Mouse (Mus musculus): ENCODE data around the gene Glcci1. TPM values are rescaled to one million over a fixed set of nuclear protein-coding genes. Genes with fewer than 3 reads are reported as not detected.

Glcci1 gene
- polyA plus RNA-seq, 1 experiment from 2014 or later: 10.9 TPM

DNA sequence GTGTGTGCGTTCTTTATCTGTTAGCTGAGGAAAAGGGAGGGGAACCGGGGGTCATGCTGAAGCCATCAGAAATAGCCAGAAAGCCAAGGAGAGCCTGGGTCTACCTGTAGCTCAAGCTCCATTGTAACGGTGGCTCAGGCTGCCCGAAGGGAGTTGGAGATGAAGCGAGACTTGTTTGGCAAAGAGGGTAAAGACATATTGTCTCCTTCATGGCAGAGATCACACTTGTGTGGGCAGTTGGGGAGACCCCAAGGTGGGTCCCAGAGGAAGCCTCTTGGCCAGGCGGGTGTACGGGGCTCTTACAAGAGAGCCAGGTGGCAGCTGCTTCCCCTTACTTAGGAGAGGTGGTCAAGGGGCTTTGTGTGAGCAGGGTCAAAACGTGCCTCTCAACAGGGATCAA lies 118.8 kb downstream of the Glcci1 start:
- H3K36me3 ChIP-seq (ENCODE audit: control insufficient read depth, insufficient read depth, low read length): no peaks in the 10 kb centered on the region
- no peaks in the 10 kb centered on the region for H3K4me1 ChIP-seq (ENCODE audit: control insufficient read depth, insufficient read depth, low read length)
- WGBS: 88% methylated on average over 8 of the region's 8 CpGs
- no peak for ATAC-seq (ENCODE audit: insufficient number of reproducible peaks, insufficient read depth, low FRiP score, low read depth)
- no peaks in the 10 kb centered on the region for H3K27me3 ChIP-seq (ENCODE audit: control insufficient read depth, insufficient read depth, low read length)
- H3K4me2 ChIP-seq (replicated peaks; ENCODE audit: low read depth, low read length): no peak overlapping the region
- no peak overlapping the region for H3K9ac ChIP-seq (replicated peaks; ENCODE audit: low read depth, low read length)
- no peak overlapping the region for H3K27ac ChIP-seq (ENCODE audit: low read length)
- no peaks in the 10 kb centered on the region for H3K9me3 ChIP-seq (ENCODE audit: control insufficient read depth, low read depth, low read length)
- H3K4me3 ChIP-seq (ENCODE audit: low read depth, low read length): no peak overlapping the region

DNA sequence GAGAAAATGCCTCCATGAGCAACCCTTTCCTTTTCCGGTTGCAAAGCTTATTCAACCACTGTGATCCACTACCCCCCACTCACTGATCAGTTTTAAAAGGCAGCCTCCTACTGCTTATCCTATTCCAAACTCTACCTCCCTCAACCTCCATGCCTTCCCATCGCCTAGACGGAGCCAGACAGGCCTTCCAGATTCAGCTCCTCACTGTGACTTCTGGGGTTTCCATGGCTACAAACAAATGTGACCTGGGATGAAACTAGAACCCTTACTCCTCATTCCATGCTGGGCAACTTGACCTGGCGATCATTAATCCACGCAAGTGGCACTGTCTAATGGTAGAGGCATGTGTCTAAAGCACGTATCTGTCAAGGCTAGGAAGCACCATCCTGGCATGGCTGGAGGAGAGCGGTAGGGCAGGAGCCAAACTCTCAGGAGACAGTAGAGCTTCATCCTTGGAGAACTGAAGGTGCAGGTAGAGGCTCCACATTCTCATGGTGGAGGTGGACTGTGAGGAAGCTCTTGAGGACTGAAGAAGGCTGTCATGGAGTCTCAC lies 119.4 kb downstream of the Glcci1 start:
- no peaks in the 10 kb centered on the region for H3K36me3 ChIP-seq (ENCODE audit: control insufficient read depth, insufficient read depth, low read length)
- no peaks in the 10 kb centered on the region for H3K9me3 ChIP-seq (ENCODE audit: control insufficient read depth, low read depth, low read length)
- H3K27me3 ChIP-seq (ENCODE audit: control insufficient read depth, insufficient read depth, low read length): no peaks in the 10 kb centered on the region
- no peak overlapping the region for H3K4me2 ChIP-seq (replicated peaks; ENCODE audit: low read depth, low read length)
- no peaks in the 10 kb centered on the region for H3K4me1 ChIP-seq (ENCODE audit: control insufficient read depth, insufficient read depth, low read length)
- no peak overlapping the region for H3K27ac ChIP-seq (ENCODE audit: low read length)
- no peak overlapping the region for H3K4me3 ChIP-seq (ENCODE audit: low read depth, low read length)
- no peak for ATAC-seq (ENCODE audit: insufficient number of reproducible peaks, insufficient read depth, low FRiP score, low read depth)
- WGBS: 73% methylated on average over 7 of the region's 7 CpGs
- H3K9ac ChIP-seq (replicated peaks; ENCODE audit: low read depth, low read length): no peak overlapping the region

DNA sequence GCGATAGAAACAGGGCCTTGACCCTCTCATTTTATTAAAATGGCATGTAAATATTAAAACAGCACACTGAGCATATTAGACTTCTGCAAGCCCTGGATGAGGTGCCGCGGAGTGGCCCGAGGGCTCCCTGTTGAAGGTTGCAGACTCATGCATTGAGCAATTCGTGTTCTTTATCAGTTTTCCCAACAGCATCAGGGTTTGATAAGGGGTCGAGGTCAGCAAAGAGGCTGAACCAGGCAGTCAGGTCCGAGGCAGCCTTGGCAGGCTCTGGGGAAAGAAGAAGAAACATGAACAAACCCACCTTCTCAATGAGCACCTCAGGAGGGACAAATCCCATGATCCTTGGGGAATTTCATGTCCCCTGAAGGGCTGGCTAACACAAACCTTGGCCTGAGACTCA lies 121.1 kb downstream of the Glcci1 start:
- no peaks in the 10 kb centered on the region for H3K36me3 ChIP-seq (ENCODE audit: control insufficient read depth, insufficient read depth, low read length)

DNA sequence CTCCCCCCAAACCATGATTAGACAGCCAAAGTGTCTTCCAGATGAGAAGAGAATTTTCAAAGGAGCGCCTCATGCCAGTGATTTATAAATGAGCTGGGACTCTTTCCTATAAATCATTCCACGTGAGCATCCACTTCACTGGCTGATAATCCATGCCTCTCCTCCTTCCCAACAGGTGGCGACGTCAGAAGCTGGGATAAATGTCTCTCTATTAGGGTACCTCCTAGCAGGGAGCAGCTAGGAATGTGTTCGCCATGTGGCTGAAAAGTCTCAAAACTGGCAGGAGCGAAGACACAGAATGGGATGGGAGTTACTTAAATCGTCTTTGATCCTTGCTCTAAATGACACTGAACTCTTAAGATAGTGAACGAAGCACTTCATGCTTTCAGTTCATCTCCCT lies 122.0 kb downstream of the Glcci1 start:
- H3K9me3 ChIP-seq (ENCODE audit: control insufficient read depth, low read depth, low read length): no peaks in the 10 kb centered on the region
- H3K27me3 ChIP-seq (ENCODE audit: control insufficient read depth, insufficient read depth, low read length): no peaks in the 10 kb centered on the region
- H3K4me2 ChIP-seq (replicated peaks; ENCODE audit: low read depth, low read length): no peak overlapping the region
- no peak overlapping the region for H3K27ac ChIP-seq (ENCODE audit: low read length)
- no peak overlapping the region for H3K9ac ChIP-seq (replicated peaks; ENCODE audit: low read depth, low read length)
- H3K4me3 ChIP-seq (ENCODE audit: low read depth, low read length): no peak overlapping the region
- no peak for ATAC-seq (ENCODE audit: insufficient number of reproducible peaks, insufficient read depth, low FRiP score, low read depth)
- H3K36me3 ChIP-seq (ENCODE audit: control insufficient read depth, insufficient read depth, low read length): no peaks in the 10 kb centered on the region
- H3K4me1 ChIP-seq (ENCODE audit: control insufficient read depth, insufficient read depth, low read length): no peaks in the 10 kb centered on the region
- WGBS: 75% methylated on average over 8 of the region's 8 CpGs

More for the DNA sequence above, 121.1 kb downstream of the Glcci1 start:
- WGBS: 74% methylated on average over 7 of the region's 7 CpGs
- ATAC-seq (ENCODE audit: insufficient number of reproducible peaks, insufficient read depth, low FRiP score, low read depth): no peak
- no peaks in the 10 kb centered on the region for H3K9me3 ChIP-seq (ENCODE audit: control insufficient read depth, low read depth, low read length)
- no peaks in the 10 kb centered on the region for H3K27me3 ChIP-seq (ENCODE audit: control insufficient read depth, insufficient read depth, low read length)
- H3K9ac ChIP-seq (replicated peaks; ENCODE audit: low read depth, low read length): no peak overlapping the region
- H3K4me2 ChIP-seq (replicated peaks; ENCODE audit: low read depth, low read length): no peak overlapping the region
- no peak overlapping the region for H3K4me3 ChIP-seq (ENCODE audit: low read depth, low read length)
- no peak overlapping the region for H3K27ac ChIP-seq (ENCODE audit: low read length)
- H3K4me1 ChIP-seq (ENCODE audit: control insufficient read depth, insufficient read depth, low read length): no peaks in the 10 kb centered on the region

DNA sequence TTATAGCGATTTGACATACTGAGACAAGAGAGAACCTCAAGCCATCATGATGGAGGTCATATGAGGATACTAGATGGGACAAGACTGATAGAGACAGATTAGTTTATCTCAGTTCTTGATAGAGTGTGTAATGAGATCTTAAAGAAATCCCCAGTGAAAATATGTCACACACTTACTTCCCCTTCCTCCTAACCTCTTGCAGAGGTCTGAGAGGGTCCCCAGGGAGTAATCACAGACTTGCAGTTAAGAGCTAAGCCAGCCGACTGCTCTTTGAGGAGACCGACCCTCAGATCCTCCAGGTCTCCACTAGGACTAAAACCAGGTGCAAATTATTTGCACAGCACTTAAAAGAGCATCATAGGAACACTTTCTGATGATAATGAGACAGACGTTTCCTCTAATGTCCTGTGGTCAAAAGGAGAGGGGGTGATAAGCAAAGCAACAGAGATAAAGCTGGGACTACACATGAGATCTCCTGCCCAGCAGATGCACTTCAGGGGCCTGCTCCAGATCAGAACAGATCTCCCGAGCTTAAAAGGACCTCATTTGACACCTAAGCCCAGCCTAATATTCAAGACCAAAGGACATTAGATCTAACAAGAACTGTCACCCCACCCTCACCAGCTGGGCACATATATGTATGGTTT lies 122.7 kb downstream of the Glcci1 start:
- no peak overlapping the region for H3K27ac ChIP-seq (ENCODE audit: low read length)
- ATAC-seq (ENCODE audit: insufficient number of reproducible peaks, insufficient read depth, low FRiP score, low read depth): no peak

DNA sequence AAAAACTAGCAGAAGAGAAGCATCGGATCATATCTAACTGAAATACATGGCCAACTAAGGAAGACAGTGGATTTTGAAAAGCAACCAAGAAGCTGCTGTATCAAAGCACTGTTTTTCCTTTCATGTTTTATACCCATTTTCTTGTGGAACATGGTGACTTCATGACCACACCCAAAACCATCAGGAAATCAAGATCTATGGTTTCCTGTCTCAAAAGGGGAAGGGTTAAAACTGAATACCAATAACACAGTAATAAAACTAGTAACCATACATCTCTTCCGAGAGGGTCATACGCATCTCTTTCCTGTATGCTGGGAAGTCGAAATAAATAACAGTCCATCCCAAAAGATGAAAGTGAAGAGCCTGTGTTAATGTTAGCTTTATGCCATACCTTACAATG lies 123.3 kb downstream of the Glcci1 start:
- ATAC-seq (ENCODE audit: insufficient number of reproducible peaks, insufficient read depth, low FRiP score, low read depth): no peak
- 94% methylated on average over 4 of the region's 4 CpGs for WGBS

More for the DNA sequence above, 122.7 kb downstream of the Glcci1 start:
- no peaks in the 10 kb centered on the region for H3K9me3 ChIP-seq (ENCODE audit: control insufficient read depth, low read depth, low read length)
- no peaks in the 10 kb centered on the region for H3K36me3 ChIP-seq (ENCODE audit: control insufficient read depth, insufficient read depth, low read length)
- no peak overlapping the region for H3K9ac ChIP-seq (replicated peaks; ENCODE audit: low read depth, low read length)
- no peak overlapping the region for H3K4me3 ChIP-seq (ENCODE audit: low read depth, low read length)
- no peaks in the 10 kb centered on the region for H3K27me3 ChIP-seq (ENCODE audit: control insufficient read depth, insufficient read depth, low read length)
- no peak overlapping the region for H3K4me2 ChIP-seq (replicated peaks; ENCODE audit: low read depth, low read length)
- H3K4me1 ChIP-seq (ENCODE audit: control insufficient read depth, insufficient read depth, low read length): no peaks in the 10 kb centered on the region
- WGBS: 71% methylated on average over 5 of the region's 5 CpGs

DNA sequence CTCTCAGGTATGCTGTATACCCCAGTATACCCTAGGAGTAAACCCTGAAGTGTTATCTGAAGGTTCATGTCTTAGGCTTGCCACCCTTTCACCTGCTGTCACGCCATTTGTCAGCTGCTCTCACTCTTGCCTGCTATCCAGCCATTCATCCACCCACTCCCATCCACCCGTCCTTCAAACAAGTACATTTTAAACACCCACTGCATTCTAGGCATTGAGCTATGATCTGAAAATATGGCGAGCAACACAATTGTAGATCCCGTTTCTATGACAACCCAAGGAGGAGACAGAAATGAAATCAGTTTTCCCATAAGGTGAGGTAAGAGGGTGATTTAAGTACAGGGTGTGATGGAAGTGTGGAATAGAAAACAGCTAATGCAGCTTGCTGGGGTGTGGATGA lies 128.7 kb downstream of the Glcci1 start:
- Histone ChIP-seq H3K4me3 (ENCODE audit: low read depth, low read length) (no peak overlapping the region), H3K27me3 (ENCODE audit: control insufficient read depth, insufficient read depth, low read length) (no peaks in the 10 kb centered on the region), H3K4me2 (replicated peaks; ENCODE audit: low read depth, low read length) (no peak overlapping the region), H3K4me1 (ENCODE audit: control insufficient read depth, insufficient read depth, low read length) (no peaks in the 10 kb centered on the region), H3K27ac (ENCODE audit: low read length) (no peak overlapping the region), H3K36me3 (ENCODE audit: control insufficient read depth, insufficient read depth, low read length) (no peaks in the 10 kb centered on the region), H3K9ac (replicated peaks; ENCODE audit: low read depth, low read length) (no peak overlapping the region), H3K9me3 (ENCODE audit: control insufficient read depth, low read depth, low read length) (no peaks in the 10 kb centered on the region)
- no peak for ATAC-seq (ENCODE audit: insufficient number of reproducible peaks, insufficient read depth, low FRiP score, low read depth)
- 86% methylated on average over 4 of the region's 4 CpGs for WGBS

More for the DNA sequence above, 123.3 kb downstream of the Glcci1 start:
- H3K4me3 ChIP-seq (ENCODE audit: low read depth, low read length): no peak overlapping the region
- no peak overlapping the region for H3K27ac ChIP-seq (ENCODE audit: low read length)
- no peak overlapping the region for H3K9ac ChIP-seq (replicated peaks; ENCODE audit: low read depth, low read length)
- H3K4me2 ChIP-seq (replicated peaks; ENCODE audit: low read depth, low read length): no peak overlapping the region
- H3K36me3 ChIP-seq (ENCODE audit: control insufficient read depth, insufficient read depth, low read length): no peaks in the 10 kb centered on the region
- no peaks in the 10 kb centered on the region for H3K27me3 ChIP-seq (ENCODE audit: control insufficient read depth, insufficient read depth, low read length)
- H3K9me3 ChIP-seq (ENCODE audit: control insufficient read depth, low read depth, low read length): no peaks in the 10 kb centered on the region
- H3K4me1 ChIP-seq (ENCODE audit: control insufficient read depth, insufficient read depth, low read length): no peaks in the 10 kb centered on the region

DNA sequence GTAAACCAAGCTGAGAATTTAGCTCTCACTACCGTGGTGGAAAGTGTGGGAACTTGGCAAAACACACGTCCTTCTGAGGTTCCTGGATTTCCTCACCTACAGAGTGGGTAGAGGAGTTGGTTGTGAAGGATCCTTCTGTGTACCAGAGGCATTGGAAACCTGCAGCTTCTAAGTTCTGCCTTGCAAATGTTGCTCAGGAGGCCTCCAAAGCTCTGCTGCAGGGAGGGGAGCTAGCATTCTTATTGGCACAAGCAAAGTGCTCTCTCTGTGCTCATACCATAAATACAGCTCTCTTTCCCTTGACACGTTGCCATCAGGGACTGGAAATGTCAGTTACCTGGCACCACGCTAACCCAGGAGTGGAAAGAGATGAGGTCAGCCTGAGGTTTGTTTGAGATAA lies 129.5 kb downstream of the Glcci1 start:
- Histone ChIP-seq H3K9ac (replicated peaks; ENCODE audit: low read depth, low read length) (no peak overlapping the region), H3K36me3 (ENCODE audit: control insufficient read depth, insufficient read depth, low read length) (no peaks in the 10 kb centered on the region), H3K27me3 (ENCODE audit: control insufficient read depth, insufficient read depth, low read length) (no peaks in the 10 kb centered on the region), H3K4me1 (ENCODE audit: control insufficient read depth, insufficient read depth, low read length) (no peaks in the 10 kb centered on the region), H3K27ac (ENCODE audit: low read length) (no peak overlapping the region), H3K4me3 (ENCODE audit: low read depth, low read length) (no peak overlapping the region), H3K4me2 (replicated peaks; ENCODE audit: low read depth, low read length) (no peak overlapping the region), H3K9me3 (ENCODE audit: control insufficient read depth, low read depth, low read length) (no peaks in the 10 kb centered on the region)
- 81% methylated on average over 4 of the region's 4 CpGs for WGBS
- no peak for ATAC-seq (ENCODE audit: insufficient number of reproducible peaks, insufficient read depth, low FRiP score, low read depth)

DNA sequence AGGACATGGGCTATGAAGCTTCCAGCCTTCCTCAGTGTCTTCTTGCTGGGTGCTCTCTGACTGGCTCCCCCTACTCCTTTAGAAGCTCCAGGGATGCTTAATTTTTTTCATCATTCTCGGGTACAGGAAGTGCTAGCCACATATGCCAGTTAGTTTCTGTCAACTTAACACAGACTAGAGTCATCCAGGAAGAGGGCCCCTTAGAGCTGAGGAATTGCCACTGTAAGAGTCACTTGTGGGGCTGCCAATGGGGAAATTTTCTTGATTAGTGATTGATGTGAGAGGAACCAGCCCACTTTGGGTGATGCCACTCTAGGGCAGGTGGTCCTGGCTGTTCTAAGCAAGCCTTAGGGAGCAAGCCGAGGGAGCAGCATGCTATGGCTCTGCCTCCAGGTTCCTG lies 130.1 kb downstream of the Glcci1 start:
- no peak for ATAC-seq (ENCODE audit: insufficient number of reproducible peaks, insufficient read depth, low FRiP score, low read depth)

More for the DNA sequence above, 130.1 kb downstream of the Glcci1 start:
- WGBS: 79% methylated on average over 2 of the region's 2 CpGs
- no peak overlapping the region for H3K4me2 ChIP-seq (replicated peaks; ENCODE audit: low read depth, low read length)
- no peaks in the 10 kb centered on the region for H3K36me3 ChIP-seq (ENCODE audit: control insufficient read depth, insufficient read depth, low read length)
- no peak overlapping the region for H3K9ac ChIP-seq (replicated peaks; ENCODE audit: low read depth, low read length)
- H3K27me3 ChIP-seq (ENCODE audit: control insufficient read depth, insufficient read depth, low read length): no peaks in the 10 kb centered on the region
- H3K4me3 ChIP-seq (ENCODE audit: low read depth, low read length): no peak overlapping the region
- no peak overlapping the region for H3K27ac ChIP-seq (ENCODE audit: low read length)
- no peaks in the 10 kb centered on the region for H3K4me1 ChIP-seq (ENCODE audit: control insufficient read depth, insufficient read depth, low read length)
- no peaks in the 10 kb centered on the region for H3K9me3 ChIP-seq (ENCODE audit: control insufficient read depth, low read depth, low read length)
